Mouse (Mus musculus) stomach, postnatal 0 days (tissue): ENCODE measurements around the gene Nup107.

Source experiments
- CTCF ChIP-seq: IDR thresholded peaks from 2 replicates; pipeline ENCODE4 v1.5.1; 2016; ENCODE audit warnings: antibody characterized with exemption, low read depth, mild to moderate bottlenecking, moderate library complexity
- EP300 ChIP-seq: optimal IDR thresholded peaks from 2 replicates; pipeline ENCODE3; 2016; ENCODE audit warnings: antibody characterized with exemption

DNA sequence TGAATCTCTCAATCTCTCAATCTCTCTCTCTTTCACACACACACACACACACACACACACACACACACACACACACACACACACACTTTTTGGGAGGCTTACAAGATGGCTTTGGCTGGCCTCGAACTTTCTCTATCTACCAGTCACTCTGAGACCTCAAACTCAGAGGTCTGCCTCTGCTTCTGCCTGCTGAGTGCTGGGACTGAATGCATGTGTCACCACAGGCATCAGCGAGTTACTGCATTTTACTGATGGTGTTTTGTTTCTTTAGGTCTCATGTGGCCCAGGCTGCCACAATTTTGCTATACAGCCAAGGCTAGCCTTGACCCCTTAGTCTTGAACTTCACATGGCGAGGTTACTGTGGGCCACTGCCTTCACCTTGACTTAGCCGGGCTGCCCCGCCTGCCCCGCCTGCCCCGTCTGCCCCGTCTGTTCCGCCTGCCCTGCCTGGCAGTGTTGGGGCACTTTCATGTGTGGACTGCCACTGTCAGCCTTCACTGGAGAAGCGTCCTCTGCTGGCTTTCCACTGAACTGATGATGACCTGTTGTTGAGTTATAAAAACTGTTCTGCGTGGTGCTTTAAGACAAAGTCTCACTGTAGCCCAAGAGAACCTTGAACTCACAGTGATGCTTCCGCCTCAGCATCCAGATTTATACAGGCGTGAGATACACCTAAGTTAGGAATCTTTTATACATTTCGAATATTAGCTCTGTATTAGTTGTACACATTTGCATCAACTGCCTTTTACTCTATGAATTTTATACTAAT is 9.8 kb downstream of the Nup107 start:
- TF ChIP-seq CTCF (no peak), EP300 (no peak)
